Mouse (Mus musculus) heart, embryonic 12.5 days (tissue): ENCODE results near the gene Plcb3. TPM values are rescaled to one million over a fixed set of nuclear protein-coding genes. Genes with fewer than 3 reads are reported as not detected.

ENCODE experiments used
- ATAC-seq: fragments of 200-750 bp; cut with Nextera tagmentation; 2 replicates; pipeline ENCODE4 v1.8.0; 2017; ENCODE audit warnings: moderate TSS enrichment, moderate library complexity; ENCODE audit not compliant: insufficient number of reproducible peaks, low FRiP score
- H3K27ac ChIP-seq: fragments of 300-500 bp; sonication (generic); 2 replicates; pipeline ENCODE4 v1.5.1; 2016; ENCODE audit warnings: mild to moderate bottlenecking, moderate library complexity; ENCODE audit not compliant: poor library complexity, severe bottlenecking
- H3K27me3 ChIP-seq: fragments of 300-500 bp; sonication (generic); replicated peaks from 2 replicates; pipeline ENCODE4 v1.6.1; 2016; ENCODE audit warnings: mild to moderate bottlenecking, moderate library complexity
- H3K36me3 ChIP-seq: fragments of 300-500 bp; sonication (generic); 2 replicates; pipeline ENCODE4 v1.6.1; 2016; ENCODE audit warnings: mild to moderate bottlenecking, moderate library complexity
- H3K4me1 ChIP-seq: fragments of 300-500 bp; sonication (generic); replicated peaks from 2 replicates; pipeline ENCODE4 v1.6.1; 2016; ENCODE audit warnings: mild to moderate bottlenecking
- H3K4me2 ChIP-seq: fragments of 300-500 bp; sonication (generic); 2 replicates; pipeline ENCODE4 v1.6.1; 2016; ENCODE audit warnings: mild to moderate bottlenecking, moderate library complexity
- H3K4me3 ChIP-seq: fragments of 300-500 bp; sonication (generic); 2 replicates; pipeline ENCODE4 v1.5.1; 2016; ENCODE audit warnings: mild to moderate bottlenecking
- H3K9ac ChIP-seq: fragments of 300-500 bp; sonication (generic); 2 replicates; pipeline ENCODE4 v1.6.1; 2016; ENCODE audit warnings: mild to moderate bottlenecking, moderate library complexity
- H3K9me3 ChIP-seq: fragments of 300-500 bp; sonication (generic); replicated peaks from 2 replicates; pipeline ENCODE4 v1.6.1; 2016; ENCODE audit warnings: mild to moderate bottlenecking, moderate library complexity
- WGBS: fragments of 180-500 bp; shearing (Covaris S2); methylation state at CpG from one replicate; pipeline ENCODE4 v1.1.7; 2016; 5-methylcytosine and 5-hydroxymethylcytosine counted together
- polyA plus RNA-seq: library from polyadenylated mRNA; unstranded; fragments of >200 nt; fragmentation: Nextera tagmentation; extraction: Ambion mirVana; gene quantifications from 2 replicates; pipeline ENCODE4 v1.2.1, GENCODE M21; 2016

Plcb3 gene
- polyA plus RNA-seq, 1 experiment from 2014 or later: 26.6 TPM

GRCm38 (mm10) chr19:6924461-6925306, 51.6 kb downstream of the Plcb3 start:
- Histone ChIP-seq H3K9ac (peak overlapping the region; percentile 18; the same call in 1 of the 2 replicates), H3K4me1 (peaks cover 43% of the 10 kb centered on the region), H3K36me3 (peaks cover 5% of the 10 kb centered on the region; the same call in 1 of the 2 replicates), H3K4me3 (peak overlapping the region; percentile 12), H3K27me3 (peaks cover 52% of the 10 kb centered on the region), H3K27ac (no peak overlapping the region), H3K9me3 (peaks cover 4% of the 10 kb centered on the region; the same call in 1 of the 2 replicates), H3K4me2 (peak overlapping the region; percentile 53)
- ATAC-seq: no peak
- WGBS: 5% methylated on average over 39 of the region's 39 CpGs

DNA sequence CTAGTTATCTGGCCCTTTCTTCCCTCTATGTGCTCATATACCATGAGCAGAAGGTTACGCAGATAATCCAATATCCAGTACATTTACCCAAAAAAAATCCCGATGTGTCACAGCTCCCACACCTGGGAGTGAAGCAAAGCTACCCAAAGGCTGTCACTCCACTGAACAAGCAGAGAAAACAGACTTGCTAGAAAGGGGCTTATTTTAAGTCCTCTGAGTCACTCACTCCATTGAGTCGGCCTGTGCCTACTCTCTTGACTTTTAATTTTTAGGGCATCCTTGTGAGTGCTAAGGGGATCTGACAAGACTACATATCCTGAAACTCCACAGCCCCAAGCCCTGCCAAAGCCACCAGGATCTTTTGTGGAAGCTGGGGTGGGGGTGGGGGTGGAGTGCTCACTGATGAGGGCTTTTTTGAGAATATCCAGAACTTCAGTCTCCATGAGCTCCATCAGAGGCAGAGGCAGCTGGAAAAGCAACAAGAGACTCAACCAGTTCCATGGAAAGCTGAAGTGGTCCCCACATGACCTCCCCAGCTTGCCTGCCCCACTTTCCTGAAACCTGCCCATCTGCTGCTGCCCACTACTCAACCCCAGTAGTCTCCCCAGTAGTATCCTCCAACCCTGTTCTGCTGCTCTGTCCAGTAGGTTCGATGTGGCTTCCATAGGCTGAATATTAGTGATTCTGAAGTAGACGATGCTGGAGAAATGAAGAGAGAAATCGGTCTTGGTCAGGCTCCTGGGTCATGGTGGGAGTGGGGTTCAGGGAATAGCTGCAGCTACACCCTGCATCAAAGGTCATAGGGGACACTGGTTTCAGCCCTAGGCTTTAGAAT, 53.2 kb downstream of the Plcb3 start:
- no peak for ATAC-seq
- peaks cover 4% of the 10 kb centered on the region; the same call in 1 of the 2 replicates for H3K9me3 ChIP-seq
- H3K9ac ChIP-seq: peak overlapping the region; percentile 63
- H3K36me3 ChIP-seq: peaks cover 12% of the 10 kb centered on the region
- H3K4me1 ChIP-seq: peaks cover 50% of the 10 kb centered on the region
- H3K27ac ChIP-seq: peak overlapping the region; percentile 50; the same call in 1 of the 2 replicates
- WGBS: 54% methylated on average over 6 of the region's 6 CpGs
- peak overlapping the region; percentile 88 for H3K4me3 ChIP-seq
- H3K4me2 ChIP-seq: peak overlapping the region; percentile 90
- peaks cover 40% of the 10 kb centered on the region for H3K27me3 ChIP-seq

DNA sequence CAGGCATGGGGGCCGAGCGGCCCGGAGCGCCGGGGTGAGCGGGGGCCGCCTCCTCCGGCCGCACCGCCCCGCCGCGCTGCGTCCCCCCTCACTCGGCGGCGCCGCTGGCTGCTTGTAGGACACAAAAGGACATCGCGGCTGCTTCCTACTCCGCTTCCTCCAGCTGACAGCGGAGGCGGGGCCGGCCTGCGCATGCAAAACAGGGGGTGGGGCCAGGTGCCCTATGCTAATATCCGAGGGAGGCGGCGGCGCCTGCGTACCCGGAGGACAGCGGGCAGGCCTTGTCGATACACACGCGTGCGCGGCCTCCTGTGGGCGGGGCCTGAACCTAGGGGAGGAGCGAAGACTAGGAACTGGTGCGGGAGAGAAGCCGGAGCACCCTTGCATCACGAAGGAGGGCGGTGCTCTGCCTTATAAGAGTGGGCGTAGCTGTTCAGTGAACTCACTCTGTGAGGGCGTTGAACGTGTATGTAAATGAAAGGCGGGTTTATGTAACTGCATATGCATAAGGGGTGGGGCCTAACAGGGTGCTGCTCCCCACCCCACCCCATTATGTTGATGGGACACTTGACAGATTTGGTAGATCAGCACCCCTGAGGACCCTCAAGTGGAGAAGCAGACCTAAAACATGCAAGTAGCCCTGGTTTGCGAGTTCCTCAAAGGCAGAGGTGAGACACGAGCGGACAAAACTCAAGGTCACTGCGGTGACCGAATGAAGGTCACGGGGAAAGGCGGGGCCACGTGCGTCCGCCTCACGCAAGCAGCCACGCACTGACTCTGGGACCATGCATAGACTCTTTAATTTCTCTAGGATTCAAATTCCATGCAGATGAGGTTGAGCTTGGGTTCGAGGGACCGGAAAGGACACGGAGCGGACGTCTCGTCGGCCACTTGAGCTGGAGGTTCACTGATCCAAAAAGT, 54.4 kb downstream of the Plcb3 start, which contains the start of gene Esrra:
Esrra (minus strand) TSS at position 167 of the 921 bp plus-strand sequence.
- Histone ChIP-seq H3K4me2 (peak within 1 kb of the TSS; percentile 90), H3K9ac (peak within 1 kb of the TSS; percentile 97), H3K9me3 (peaks cover 4% of the 10 kb centered on the region; the same call in 1 of the 2 replicates), H3K27me3 (peaks cover 28% of the 10 kb centered on the region), H3K4me3 (peak within 1 kb of the TSS; percentile 88), H3K36me3 (peaks cover 13% of the 10 kb centered on the region), H3K27ac (peak within 1 kb of the TSS; percentile 96), H3K4me1 (peaks cover 47% of the 10 kb centered on the region)
- ATAC-seq: peak; percentile 95
- under 1% methylated on average over 66 of the region's 66 CpGs for WGBS

- H3K27me3 ChIP-seq: peaks cover 19% of the 10 kb centered on the region
- H3K36me3 ChIP-seq: peaks cover 13% of the 10 kb centered on the region
- peak overlapping the region; percentile 97 for H3K9ac ChIP-seq
- ATAC-seq: no peak
- H3K9me3 ChIP-seq: peaks cover 1% of the 10 kb centered on the region; the same call in 1 of the 2 replicates
- H3K4me3 ChIP-seq: peak overlapping the region; percentile 88
- WGBS: 3% methylated on average over 46 of the region's 48 CpGs
- peak overlapping the region; percentile 96 for H3K27ac ChIP-seq
- H3K4me2 ChIP-seq: peak overlapping the region; percentile 90
- peaks cover 49% of the 10 kb centered on the region for H3K4me1 ChIP-seq
Observed at GRCm38 (mm10) chr19:6920741-6921636, 55.3 kb downstream of the Plcb3 start.

- no peaks in the 10 kb centered on the region for H3K9me3 ChIP-seq
- peak overlapping the region; percentile 97 for H3K9ac ChIP-seq
- H3K27me3 ChIP-seq: peaks cover 10% of the 10 kb centered on the region
- H3K4me1 ChIP-seq: peaks cover 49% of the 10 kb centered on the region
- H3K4me2 ChIP-seq: peak overlapping the region; percentile 90
- ATAC-seq: no peak
- H3K27ac ChIP-seq: peak overlapping the region; percentile 96
- WGBS: 41% methylated on average over 8 of the region's 8 CpGs
- peaks cover 13% of the 10 kb centered on the region for H3K36me3 ChIP-seq
- peak overlapping the region; percentile 88 for H3K4me3 ChIP-seq
Observed at GRCm38 (mm10) chr19:6919876-6920740, 56.2 kb downstream of the Plcb3 start.

DNA sequence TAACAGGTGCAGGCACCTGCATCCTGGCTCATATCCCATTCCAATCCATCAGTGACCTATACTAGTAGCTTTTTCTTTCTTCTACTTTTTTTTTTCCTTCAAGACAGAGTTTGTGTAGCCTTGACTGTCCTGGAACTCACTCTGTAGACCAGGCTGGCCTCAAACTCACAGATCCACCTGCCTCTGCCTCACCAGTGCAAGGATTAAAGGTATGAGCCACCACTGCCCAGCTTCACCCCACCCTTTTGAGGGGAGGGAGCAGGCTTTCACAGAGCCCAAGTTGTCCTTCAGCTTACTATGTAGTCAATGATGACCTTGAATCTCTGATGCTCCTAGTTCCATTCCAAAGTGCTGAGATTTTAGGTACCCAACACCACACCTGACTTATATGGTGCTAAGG, 56.8 kb downstream of the Plcb3 start:
- H3K4me3 ChIP-seq: no peak overlapping the region
- peak overlapping the region; percentile 90; the same call in 1 of the 2 replicates for H3K4me2 ChIP-seq
- no peak overlapping the region for H3K27ac ChIP-seq

GRCm38 (mm10) chr19:6918321-6918720, 57.9 kb downstream of the Plcb3 start:
- no peak overlapping the region for H3K4me3 ChIP-seq
- peaks cover 26% of the 10 kb centered on the region for H3K36me3 ChIP-seq
- peaks cover 3% of the 10 kb centered on the region for H3K27me3 ChIP-seq
- 90% methylated on average over 4 of the region's 4 CpGs for WGBS
- no peak for ATAC-seq
- no peaks in the 10 kb centered on the region for H3K9me3 ChIP-seq
- H3K4me2 ChIP-seq: no peak overlapping the region
- H3K9ac ChIP-seq: no peak overlapping the region
- H3K27ac ChIP-seq: no peak overlapping the region
- peaks cover 44% of the 10 kb centered on the region for H3K4me1 ChIP-seq

More for the DNA sequence above, 56.8 kb downstream of the Plcb3 start:
- Histone ChIP-seq H3K9ac (no peak overlapping the region), H3K4me1 (peaks cover 44% of the 10 kb centered on the region), H3K27me3 (peaks cover 6% of the 10 kb centered on the region), H3K36me3 (peaks cover 15% of the 10 kb centered on the region), H3K9me3 (no peaks in the 10 kb centered on the region)
- no peak for ATAC-seq

DNA sequence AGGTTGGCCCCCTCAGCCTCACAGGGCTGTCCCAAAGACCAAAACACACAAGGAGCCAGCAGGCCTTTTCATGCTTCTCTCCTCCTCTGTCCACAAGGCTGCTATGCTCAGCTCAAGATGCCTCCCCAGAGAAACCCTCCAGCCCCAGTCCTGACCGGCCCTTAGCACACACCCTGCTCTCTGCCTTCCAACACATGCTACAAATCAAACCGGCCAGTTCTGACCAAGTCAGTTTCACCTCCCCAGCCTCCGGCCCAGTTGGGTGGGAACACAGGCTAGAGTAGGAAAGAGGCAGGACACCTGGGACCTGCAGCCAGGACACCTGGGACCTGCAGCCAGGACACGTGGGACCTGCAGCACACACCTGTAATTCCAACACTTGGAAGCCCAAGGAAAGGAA, 59.8 kb downstream of the Plcb3 start:
- WGBS: 84% methylated on average over 4 of the region's 4 CpGs
- no peak overlapping the region for H3K4me2 ChIP-seq
- H3K36me3 ChIP-seq: peaks cover 44% of the 10 kb centered on the region
- H3K9me3 ChIP-seq: no peaks in the 10 kb centered on the region
- no peak for ATAC-seq
- no peaks in the 10 kb centered on the region for H3K27me3 ChIP-seq
- H3K27ac ChIP-seq: no peak overlapping the region
- H3K4me1 ChIP-seq: peaks cover 38% of the 10 kb centered on the region
- no peak overlapping the region for H3K4me3 ChIP-seq
- no peak overlapping the region for H3K9ac ChIP-seq

- WGBS: 26% methylated on average over 4 of the region's 4 CpGs
Observed at GRCm38 (mm10) chr19:6915276-6915675, 61.0 kb downstream of the Plcb3 start.

More at GRCm38 (mm10) chr19:6915276-6915675, 61.0 kb downstream of the Plcb3 start:
- Histone ChIP-seq H3K9me3 (no peaks in the 10 kb centered on the region), H3K36me3 (peaks cover 50% of the 10 kb centered on the region), H3K4me3 (no peak overlapping the region), H3K4me1 (peaks cover 38% of the 10 kb centered on the region), H3K4me2 (no peak overlapping the region), H3K9ac (no peak overlapping the region), H3K27ac (no peak overlapping the region), H3K27me3 (no peaks in the 10 kb centered on the region)
- no peak for ATAC-seq
